Mouse (Mus musculus) testis, postnatal 14 days (tissue): ENCODE data around the gene Ogfod1.

Experiments used
- DNase-seq: peaks from one replicate; pipeline ENCODE4 v3.0.0; 2021; ENCODE audit warnings: low spot score

Gene Ogfod1

GRCm38 (mm10) chr8:94036944-94037524 lies at the start of gene Ogfod1, which contains the start of gene Nudt21:
Gene Ogfod1 (plus strand): TSS chr8:94037198.
Gene Nudt21 (minus strand): TSS chr8:94037031.
- peak; percentile 96 for DNase-seq

- no peak for DNase-seq
Measured at GRCm38 (mm10) chr8:93989739-93990138, 47.3 kb upstream of the Ogfod1 start.

GRCm38 (mm10) chr8:93998961-93999360 lies 38.0 kb upstream of the Ogfod1 start:
- DNase-seq: no peak

- no peak for DNase-seq
Measured at GRCm38 (mm10) chr8:94004139-94004538, 32.9 kb upstream of the Ogfod1 start.

- DNase-seq: no peak
Measured at GRCm38 (mm10) chr8:94009243-94009845, 27.7 kb upstream of the Ogfod1 start.

GRCm38 (mm10) chr8:94010101-94010705 lies 26.8 kb upstream of the Ogfod1 start:
- no peak for DNase-seq

GRCm38 (mm10) chr8:94011076-94012012 lies 25.7 kb upstream of the Ogfod1 start:
- DNase-seq: no peak

GRCm38 (mm10) chr8:94012013-94012951 lies 24.7 kb upstream of the Ogfod1 start, which contains the start of gene Amfr:
Gene Amfr (minus strand): TSS chr8:94012842.
- peak; percentile 87 for DNase-seq

GRCm38 (mm10) chr8:94013026-94013612 lies 23.9 kb upstream of the Ogfod1 start:
- DNase-seq: no peak

GRCm38 (mm10) chr8:94023916-94024315 lies 13.1 kb upstream of the Ogfod1 start:
- DNase-seq: no peak

GRCm38 (mm10) chr8:94029701-94030100 lies 7.3 kb upstream of the Ogfod1 start:
- DNase-seq: no peak

- DNase-seq: no peak
Measured at GRCm38 (mm10) chr8:94033601-94034000, 3.4 kb upstream of the Ogfod1 start.

- no peak for DNase-seq
Measured at GRCm38 (mm10) chr8:94035200-94035599, 1.8 kb upstream of the Ogfod1 start.

GRCm38 (mm10) chr8:94036541-94036940 lies 457 bp upstream of the Ogfod1 start:
- DNase-seq: peak; percentile 81

- DNase-seq: no peak
Measured at GRCm38 (mm10) chr8:94037806-94038205, 808 bp downstream of the Ogfod1 start.

GRCm38 (mm10) chr8:94047845-94048244 lies 10.8 kb downstream of the Ogfod1 start:
- no peak for DNase-seq

GRCm38 (mm10) chr8:94052696-94053095 lies 15.7 kb downstream of the Ogfod1 start:
- DNase-seq: no peak

- no peak for DNase-seq
Measured at GRCm38 (mm10) chr8:94057157-94057854, 20.3 kb downstream of the Ogfod1 start.

GRCm38 (mm10) chr8:94066121-94066863 lies 29.3 kb downstream of the Ogfod1 start:
- no peak for DNase-seq
